Mouse (Mus musculus): Measurements from ENCODE around the gene Ccdc149. TPM values are rescaled to one million over a fixed set of nuclear protein-coding genes. Genes with fewer than 3 reads are reported as not detected.

Ccdc149 gene
- polyA plus RNA-seq, 1 experiment, result not detected

GRCm38 (mm10) chr5:52332120-52332519 lies 139.2 kb downstream of the Ccdc149 start:
- H3K27me3 ChIP-seq (ENCODE audit: control insufficient read depth, insufficient read depth, insufficient read length), result no peaks in the 10 kb centered on the region
- H3K4me3 ChIP-seq, result no peak overlapping the region
- no peaks in the 10 kb centered on the region for H3K36me3 ChIP-seq (ENCODE audit: control insufficient read depth, insufficient read depth)
- no peaks in the 10 kb centered on the region for H3K79me2 ChIP-seq (ENCODE audit: control insufficient read depth, insufficient read depth)
- TF ChIP-seq POLR2AphosphoS2 (IDR thresholded peaks at IDR 0.05; ENCODE audit: insufficient read length, low read depth), result no peak
- TF ChIP-seq MYOD1 (IDR thresholded peaks at IDR 0.05; ENCODE audit: control insufficient read depth in 1 of 3, insufficient read length in 2 of 3, low read depth in 2 of 3), result no peak
- no peak for TF ChIP-seq USF1 (IDR thresholded peaks at IDR 0.05; ENCODE audit: low read depth)
- no peak overlapping the region for H3K4me2 ChIP-seq (ENCODE audit: low read depth)
- H3ac ChIP-seq (ENCODE audit: control insufficient read depth, insufficient read length), result no peak overlapping the region

Other genes starting within 250 kb of the Ccdc149 start
- gene Sod3, start 107.7 kb downstream of the Ccdc149 start, polyA plus RNA-seq (2012; fragmentation: generic; extraction: Trizol), result 10.9 TPM
- 0.01 TPM for gene Lgi2, start 94.9 kb upstream of the Ccdc149 start, polyA plus RNA-seq (2012; fragmentation: generic; extraction: Trizol)
- 4.1 TPM for gene Sepsecs, start 198.2 kb upstream of the Ccdc149 start, polyA plus RNA-seq (2012; fragmentation: generic; extraction: Trizol)